Mouse (Mus musculus): ENCODE measurements at regions not wholly inside any gene's neighbourhood (a gene's known extent, or its start where the extent isn't known, plus 50 kb on each side); places are given as distances from the start of the nearest gene placed in this dataset.
A peak's percentile ranks its signal among the peaks of the same experiment; 100 is the strongest.

DNA sequence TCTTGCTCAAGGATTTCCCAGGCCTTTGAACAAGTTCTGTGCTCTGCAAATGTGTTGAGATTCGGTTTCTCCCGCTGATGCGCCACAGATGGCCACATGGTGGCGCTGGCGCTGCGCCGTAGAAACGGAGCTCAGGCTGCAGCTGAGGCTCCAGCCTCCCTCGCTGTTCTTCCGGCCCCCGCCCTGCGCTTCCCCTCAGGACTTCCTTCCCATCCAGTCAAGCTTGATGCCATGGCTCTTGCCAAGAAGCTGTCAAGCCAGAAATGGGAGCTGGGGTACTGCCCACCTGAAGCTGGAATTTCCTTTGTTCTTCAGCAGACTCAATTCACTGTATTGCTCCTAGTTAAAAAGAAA, 263.9 kb downstream of the Mpdz start:
- DNase-seq (ENCODE audit: low spot score in 2 of 2), result peak; percentile 47 to 89

DNA sequence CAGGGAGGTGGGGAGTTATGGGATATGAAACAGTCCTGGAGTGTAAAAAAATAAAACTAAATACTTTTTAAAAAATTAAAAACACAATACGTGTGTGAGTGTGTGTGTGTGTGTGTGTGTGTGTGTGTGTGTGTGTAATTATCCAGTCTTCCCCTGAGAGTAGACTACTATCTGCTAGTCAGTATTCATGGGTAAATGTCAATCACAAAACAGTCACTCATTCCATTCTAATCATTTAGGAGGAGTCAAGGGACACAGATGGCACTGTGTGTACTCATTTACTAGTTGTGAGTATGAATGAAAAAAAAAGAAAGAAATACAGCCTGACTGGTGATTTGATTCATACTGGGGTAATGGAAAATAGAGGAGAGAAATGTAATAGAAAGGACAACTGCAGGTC, 226.5 kb downstream of the Mpdz start:
- no peak for DNase-seq (ENCODE audit: low spot score in 2 of 2)

DNA sequence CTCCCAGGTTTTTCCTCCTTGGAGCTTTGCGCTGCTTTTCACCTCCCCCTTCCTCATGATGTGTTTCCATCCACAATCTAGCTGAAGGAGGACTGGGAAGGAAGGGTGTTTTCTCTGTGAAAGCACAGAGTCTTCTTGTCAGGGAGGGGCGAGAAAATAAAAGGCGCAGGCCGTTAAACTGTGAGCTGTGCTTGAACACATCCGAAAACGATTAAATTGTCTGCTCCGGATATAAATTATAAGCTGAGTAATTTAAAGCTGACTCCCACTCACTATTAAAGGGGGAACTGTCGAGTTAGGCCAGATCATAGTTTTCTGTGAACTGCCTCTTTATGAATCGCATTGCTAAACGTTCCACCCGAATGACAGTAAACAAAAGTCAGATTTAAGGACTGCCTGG, 224.6 kb downstream of the Mpdz start:
- DNase-seq (ENCODE audit: low spot score in 2 of 2), result no peak

DNA sequence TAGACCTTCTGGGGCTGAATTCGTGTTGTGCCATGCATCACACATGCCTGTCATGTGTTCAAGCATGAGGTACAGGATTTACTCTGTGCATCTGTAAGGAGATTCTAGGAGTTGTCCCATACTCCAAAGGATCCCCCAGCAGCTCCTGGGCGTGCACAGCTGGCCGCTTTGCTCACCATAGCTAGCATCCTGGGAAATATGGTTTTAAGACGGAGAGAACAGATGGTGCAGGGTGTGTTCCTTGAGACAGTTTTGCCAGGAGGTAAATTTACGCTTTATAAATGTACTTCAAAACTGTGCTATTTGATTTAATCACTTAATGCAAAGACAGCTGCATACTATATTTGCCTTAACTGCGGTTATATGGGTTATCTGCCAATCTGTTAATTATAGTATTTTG, 220.6 kb downstream of the Mpdz start:
- DNase-seq (ENCODE audit: low spot score in 2 of 2), result peak in 1 of 2 experiments; percentile 10

DNA sequence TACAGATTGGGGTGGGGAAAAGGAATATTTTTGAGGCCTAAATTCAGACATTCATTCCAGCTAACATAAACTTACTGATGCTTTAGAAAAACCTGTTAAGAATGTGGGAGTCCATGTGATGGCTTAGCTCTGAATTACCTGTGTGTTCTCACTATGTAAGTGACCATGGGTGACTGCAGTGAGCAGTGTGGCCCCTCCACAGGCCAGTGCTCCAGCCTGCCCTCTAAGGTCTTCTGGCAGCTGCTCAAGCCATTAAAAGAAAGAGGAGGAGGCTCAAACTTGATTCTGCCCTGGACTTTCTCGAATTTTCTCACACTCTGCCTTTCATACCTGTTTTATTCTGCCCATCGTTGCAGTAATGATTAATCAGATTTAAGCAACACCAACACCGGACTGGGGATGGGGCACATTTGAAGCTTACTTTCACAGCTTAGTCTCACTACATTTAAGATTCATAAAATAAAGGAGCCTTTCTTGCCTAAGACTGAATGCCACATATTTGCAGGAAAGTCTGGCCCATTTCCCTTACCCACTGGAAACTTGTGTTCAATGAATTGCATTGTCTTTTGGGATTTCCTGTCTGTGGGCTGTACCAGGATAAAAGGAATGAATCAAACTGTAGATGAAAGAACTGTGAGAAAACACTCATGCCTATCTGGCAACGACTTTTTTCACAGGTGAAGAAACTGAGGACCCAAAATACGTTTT, 220.0 kb downstream of the Mpdz start:
- DNase-seq (ENCODE audit: low spot score in 2 of 2), result no peak
